Mouse (Mus musculus) left cerebral cortex, postnatal 25 days (tissue): ENCODE data around the gene Pak1. TPM values are rescaled to one million over a fixed set of nuclear protein-coding genes. Genes with fewer than 3 reads are reported as not detected.

Source experiments
- DNase-seq, 2 experiments: peaks; one replicate each; pipeline ENCODE4 v3.0.0; 2022; ENCODE audit warnings: low spot score in 2 of 2, mixed read lengths in 1 of 2
- intact Hi-C: fragments of 180-260 bp; cut with DNase I; formaldehyde crosslinking; loops from one replicate; pipeline ENCODE4 v1.15.1; 2025
- total RNA-seq, 2 experiments: library from RNA; stranded (reverse); gene quantifications; 2 replicates each; pipeline ENCODE4 v1.2.3; 2021

Pak1 gene
- total RNA-seq = 100 to 1,000 TPM; 401 to 458 TPM

- intact Hi-C loops = loop anchor here (2.0 kb wide), 2 partner anchors 39 to 57 kb away; no protein-coding TSS in a partner anchor
- peak; percentile 79 to 87 for DNase-seq
These were observed at the start of gene Pak1 for GRCm38 (mm10) chr7:97788190-97788668. Gene Pak1, plus strand, starts transcription at chr7:97788541.

- intact Hi-C loops = loop anchor here (10.0 kb wide), 1 partner anchor 344 kb away; no protein-coding TSS in a partner anchor
- DNase-seq = no peak
These were observed 47.4 kb upstream of the Pak1 start for GRCm38 (mm10) chr7:97740948-97741347.

- intact Hi-C loops = loop anchor here (10.0 kb wide), 1 partner anchor 343 kb away; no protein-coding TSS in a partner anchor
- no peak for DNase-seq
These were observed 46.5 kb upstream of the Pak1 start for GRCm38 (mm10) chr7:97741756-97742291.

GRCm38 (mm10) chr7:97745299-97745698 is 43.0 kb upstream of the Pak1 start:
- DNase-seq = peak; percentile 48 to 69
- intact Hi-C loops = loop anchor here (1.0 to 10.0 kb wide), 4 partner anchors 167 to 377 kb away; no protein-coding TSS in a partner anchor

GRCm38 (mm10) chr7:97747176-97747707 is 41.1 kb upstream of the Pak1 start:
- intact Hi-C loops = loop anchor here (5.0 to 10.0 kb wide), 3 partner anchors 165 to 375 kb away; no protein-coding TSS in a partner anchor
- no peak for DNase-seq

- intact Hi-C loops = loop anchor here (2.0 to 10.0 kb wide), 5 partner anchors 41 to 374 kb away; partner anchors contain the start of gene Pak1
- peak; percentile 85 to 89 for DNase-seq
These were observed 40.4 kb upstream of the Pak1 start for GRCm38 (mm10) chr7:97747787-97748497.

- intact Hi-C loops = loop anchor here (2.0 to 10.0 kb wide), 5 partner anchors 40 to 374 kb away; partner anchors contain the start of gene Pak1
- DNase-seq = peak in 1 of 2 experiments; percentile 62
These were observed 39.7 kb upstream of the Pak1 start for GRCm38 (mm10) chr7:97748527-97749206.

- intact Hi-C loops = loop anchor here (2.0 to 10.0 kb wide), 5 partner anchors 39 to 373 kb away; partner anchors contain the start of gene Pak1
- no peak for DNase-seq
These were observed 38.8 kb upstream of the Pak1 start for GRCm38 (mm10) chr7:97749207-97750190.

GRCm38 (mm10) chr7:97756967-97757881 is 31.1 kb upstream of the Pak1 start:
- intact Hi-C loops = no loop called here
- peak in 1 of 2 experiments; percentile 49 for DNase-seq

GRCm38 (mm10) chr7:97764591-97764990 is 23.8 kb upstream of the Pak1 start:
- intact Hi-C loops = no loop called here
- DNase-seq = no peak

GRCm38 (mm10) chr7:97765181-97765962 is 23.0 kb upstream of the Pak1 start:
- DNase-seq = peak; percentile 62 to 95
- intact Hi-C loops = loop anchor here (1.0 kb wide), 1 partner anchor 77 kb away; no protein-coding TSS in a partner anchor

- intact Hi-C loops = loop anchor here (1.0 kb wide), 1 partner anchor 76 kb away; no protein-coding TSS in a partner anchor
- peak in 1 of 2 experiments; percentile 49 for DNase-seq
These were observed 22.4 kb upstream of the Pak1 start for GRCm38 (mm10) chr7:97765963-97766347.

- DNase-seq = no peak
- intact Hi-C loops = no loop called here
These were observed 21.8 kb upstream of the Pak1 start for GRCm38 (mm10) chr7:97766406-97767166.

- intact Hi-C loops = no loop called here
- peak in 1 of 2 experiments; percentile 67 for DNase-seq
These were observed 20.5 kb upstream of the Pak1 start for GRCm38 (mm10) chr7:97767841-97768240.

GRCm38 (mm10) chr7:97769020-97769419 is 19.3 kb upstream of the Pak1 start:
- no peak for DNase-seq
- intact Hi-C loops = no loop called here
